Mouse (Mus musculus): ENCODE results near the gene Setd1b. TPM values are rescaled to one million over a fixed set of nuclear protein-coding genes. Genes with fewer than 3 reads are reported as not detected.
A peak's percentile ranks its signal among the peaks of the same experiment; 100 is the strongest.

Gene Setd1b
- polyA plus RNA-seq, 1 experiment from 2014 or later: 5.4 TPM

DNA sequence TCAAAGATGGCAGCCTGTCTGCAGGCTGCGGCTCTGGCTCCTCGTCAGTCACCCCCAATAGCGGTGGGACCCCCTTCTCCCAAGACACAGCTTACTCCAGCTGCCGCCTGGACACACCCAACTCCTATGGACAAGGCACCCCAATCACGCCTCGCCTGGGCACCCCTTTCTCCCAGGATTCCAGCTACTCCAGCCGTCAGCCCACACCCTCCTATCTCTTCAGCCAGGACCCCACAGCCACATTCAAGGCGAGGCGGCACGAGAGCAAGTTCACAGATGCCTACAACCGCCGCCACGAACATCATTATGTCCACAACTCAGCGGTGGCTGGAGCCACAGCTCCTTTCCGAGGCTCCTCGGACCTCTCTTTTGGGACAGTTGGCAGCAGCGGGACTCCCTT lies 5.6 kb downstream of the Setd1b start:
- ATAC-seq: no peak

DNA sequence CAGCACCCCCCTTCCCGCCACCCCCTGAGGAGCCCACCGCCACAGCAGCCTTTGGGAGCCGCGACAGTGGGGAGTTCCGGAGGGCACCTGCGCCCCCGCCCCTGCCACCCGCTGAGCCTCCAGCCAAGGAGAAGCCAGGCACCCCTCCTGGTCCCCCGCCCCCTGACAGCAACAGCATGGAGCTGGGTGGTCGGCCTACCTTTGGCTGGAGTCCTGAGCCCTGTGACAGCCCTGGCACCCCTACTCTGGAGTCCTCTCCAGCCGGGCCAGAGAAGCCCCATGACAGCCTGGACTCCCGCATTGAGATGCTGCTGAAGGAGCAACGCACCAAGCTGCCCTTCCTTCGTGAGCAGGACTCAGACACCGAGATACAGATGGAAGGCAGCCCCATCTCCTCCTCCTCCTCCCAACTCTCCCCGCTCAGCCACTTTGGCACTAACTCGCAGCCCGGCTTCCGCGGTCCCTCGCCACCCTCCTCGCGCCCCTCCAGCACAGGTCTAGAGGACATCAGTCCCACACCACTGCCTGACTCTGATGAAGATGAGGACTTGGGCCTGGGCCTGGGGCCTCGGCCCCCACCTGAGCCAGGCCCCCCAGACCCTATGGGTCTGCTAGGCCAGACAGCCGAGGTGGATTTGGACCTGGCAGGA lies 6.2 kb downstream of the Setd1b start:
- H3K4me3 ChIP-seq (ENCODE audit: low read depth, low read length): no peak overlapping the region
- H3K4me1 ChIP-seq (replicated peaks; ENCODE audit: control insufficient read depth, insufficient read depth, low read length): peaks cover 17% of the 10 kb centered on the region; the same call in 1 of the 2 replicates
- no peaks in the 10 kb centered on the region for H3K9me3 ChIP-seq (ENCODE audit: control insufficient read depth)
- H3K36me3 ChIP-seq (ENCODE audit: control insufficient read depth, insufficient read depth): peaks cover 57% of the 10 kb centered on the region
- no peak for ATAC-seq
- H3K27me3 ChIP-seq (replicated peaks; ENCODE audit: control insufficient read depth, insufficient read depth, low read length): no peaks in the 10 kb centered on the region
- H3K9ac ChIP-seq (ENCODE audit: low read depth, low read length): no peak overlapping the region
- no peak for TF ChIP-seq CTCF (IDR thresholded peaks at IDR 0.05; ENCODE audit: low read depth)
- no peak overlapping the region for H3K4me2 ChIP-seq (replicated peaks; ENCODE audit: low read depth)
- 86% methylated on average over 25 of the region's 25 CpGs for WGBS
- 0 out of 2 replicates have a peak overlapping the region, but pooled peaks have one; percentile 41 for H3K27ac ChIP-seq (ENCODE audit: low read depth, low read length)

More for the DNA sequence above, 5.6 kb downstream of the Setd1b start:
- Histone ChIP-seq H3K36me3 (ENCODE audit: control insufficient read depth, insufficient read depth) (peaks cover 50% of the 10 kb centered on the region), H3K9me3 (ENCODE audit: control insufficient read depth) (no peaks in the 10 kb centered on the region), H3K27ac (ENCODE audit: low read depth, low read length) (no peak overlapping the region), H3K4me2 (replicated peaks; ENCODE audit: low read depth) (no peak overlapping the region), H3K27me3 (replicated peaks; ENCODE audit: control insufficient read depth, insufficient read depth, low read length) (no peaks in the 10 kb centered on the region), H3K9ac (ENCODE audit: low read depth, low read length) (no peak overlapping the region), H3K4me3 (ENCODE audit: low read depth, low read length) (no peak overlapping the region), H3K4me1 (replicated peaks; ENCODE audit: control insufficient read depth, insufficient read depth, low read length) (peaks cover 17% of the 10 kb centered on the region; the same call in 1 of the 2 replicates)
- no peak for TF ChIP-seq CTCF (IDR thresholded peaks at IDR 0.05; ENCODE audit: low read depth)
- 80% methylated on average over 17 of the region's 17 CpGs for WGBS

GRCm38 (mm10) chr5:123149451-123150400 lies 7.7 kb downstream of the Setd1b start:
- H3K27me3 ChIP-seq (replicated peaks; ENCODE audit: control insufficient read depth, insufficient read depth, low read length): no peaks in the 10 kb centered on the region
- TF ChIP-seq CTCF (IDR thresholded peaks at IDR 0.05; ENCODE audit: low read depth): peak; percentile 97
- 4% methylated on average over 19 of the region's 19 CpGs for WGBS
- no peak overlapping the region for H3K27ac ChIP-seq (ENCODE audit: low read depth, low read length)
- H3K9me3 ChIP-seq (ENCODE audit: control insufficient read depth): no peaks in the 10 kb centered on the region
- peaks cover 71% of the 10 kb centered on the region for H3K36me3 ChIP-seq (ENCODE audit: control insufficient read depth, insufficient read depth)
- H3K4me2 ChIP-seq (replicated peaks; ENCODE audit: low read depth): peak overlapping the region; percentile 66
- H3K4me1 ChIP-seq (replicated peaks; ENCODE audit: control insufficient read depth, insufficient read depth, low read length): peaks cover 17% of the 10 kb centered on the region; the same call in 1 of the 2 replicates
- H3K9ac ChIP-seq (ENCODE audit: low read depth, low read length): no peak overlapping the region
- ATAC-seq: peak; percentile 78
- peak overlapping the region; percentile 33 for H3K4me3 ChIP-seq (ENCODE audit: low read depth, low read length)

DNA sequence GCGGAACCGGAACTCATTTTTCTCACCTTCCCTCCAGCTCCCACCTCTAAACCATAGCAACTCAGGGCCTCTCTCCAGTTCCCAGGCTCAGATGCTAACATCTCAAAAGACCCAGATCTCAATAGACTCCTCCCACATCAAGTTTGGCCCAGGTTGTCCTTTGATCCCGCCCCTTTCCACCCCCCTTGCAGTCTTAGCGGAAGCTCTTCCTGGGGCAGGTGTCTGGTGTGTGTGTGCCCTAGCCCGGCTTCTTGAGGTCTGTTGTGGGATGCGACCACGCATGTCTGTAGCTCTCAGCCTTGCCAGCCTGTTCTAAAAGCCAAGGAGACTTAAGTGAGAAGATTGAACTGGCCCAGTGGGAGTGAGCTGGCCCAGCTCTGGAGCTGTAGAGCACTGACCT lies 8.6 kb downstream of the Setd1b start:
- Histone ChIP-seq H3K4me1 (replicated peaks; ENCODE audit: control insufficient read depth, insufficient read depth, low read length) (peaks cover 14% of the 10 kb centered on the region; the same call in 1 of the 2 replicates), H3K36me3 (ENCODE audit: control insufficient read depth, insufficient read depth) (peaks cover 72% of the 10 kb centered on the region)
- no peak for ATAC-seq

GRCm38 (mm10) chr5:123151077-123151476 lies 9.1 kb downstream of the Setd1b start:
- peaks cover 72% of the 10 kb centered on the region for H3K36me3 ChIP-seq (ENCODE audit: control insufficient read depth, insufficient read depth)
- TF ChIP-seq CTCF (IDR thresholded peaks at IDR 0.05; ENCODE audit: low read depth): no peak
- peaks cover 14% of the 10 kb centered on the region; the same call in 1 of the 2 replicates for H3K4me1 ChIP-seq (replicated peaks; ENCODE audit: control insufficient read depth, insufficient read depth, low read length)
- 0 out of 2 replicates have a peak overlapping the region, but pooled peaks have one; percentile 15 for H3K4me3 ChIP-seq (ENCODE audit: low read depth, low read length)
- no peaks in the 10 kb centered on the region for H3K9me3 ChIP-seq (ENCODE audit: control insufficient read depth)
- peak overlapping the region; percentile 21; the same call in 1 of the 2 replicates for H3K27ac ChIP-seq (ENCODE audit: low read depth, low read length)
- H3K9ac ChIP-seq (ENCODE audit: low read depth, low read length): no peak overlapping the region
- 32% methylated on average over 7 of the region's 7 CpGs for WGBS
- no peak for ATAC-seq
- no peaks in the 10 kb centered on the region for H3K27me3 ChIP-seq (replicated peaks; ENCODE audit: control insufficient read depth, insufficient read depth, low read length)
- peak overlapping the region; percentile 66 for H3K4me2 ChIP-seq (replicated peaks; ENCODE audit: low read depth)

More for the DNA sequence above, 8.6 kb downstream of the Setd1b start:
- no peak for TF ChIP-seq CTCF (IDR thresholded peaks at IDR 0.05; ENCODE audit: low read depth)
- H3K27me3 ChIP-seq (replicated peaks; ENCODE audit: control insufficient read depth, insufficient read depth, low read length): no peaks in the 10 kb centered on the region
- no peaks in the 10 kb centered on the region for H3K9me3 ChIP-seq (ENCODE audit: control insufficient read depth)
- no peak overlapping the region for H3K9ac ChIP-seq (ENCODE audit: low read depth, low read length)
- peak overlapping the region; percentile 21; the same call in 1 of the 2 replicates for H3K27ac ChIP-seq (ENCODE audit: low read depth, low read length)
- 0 out of 2 replicates have a peak overlapping the region, but pooled peaks have one; percentile 15 for H3K4me3 ChIP-seq (ENCODE audit: low read depth, low read length)
- 26% methylated on average over 7 of the region's 7 CpGs for WGBS
- peak overlapping the region; percentile 66 for H3K4me2 ChIP-seq (replicated peaks; ENCODE audit: low read depth)
